Mouse (Mus musculus) kidney, postnatal 25 days (tissue): ENCODE measurements around the gene Insm2.
"Not testable (repeated sequence)": the region's sequence is repeated elsewhere in the genome, so short reads cannot be mapped to it uniquely, and the experiment has no call there.

Experiments used
- DNase-seq, 2 experiments: peaks; one replicate each; pipeline ENCODE4 v3.0.0; 2021; ENCODE audit warnings: mixed read lengths in 2 of 2

Gene Insm2

GRCm38 (mm10) chr12:55598887-55599561 lies at the start of gene Insm2:
Insm2 (plus strand) TSS chr12:55599427.
- DNase-seq, result peak in 1 of 2 experiments; percentile 35

- not testable (repeated sequence) for DNase-seq
These were observed 44.3 kb upstream of the Insm2 start for GRCm38 (mm10) chr12:55554901-55555300.

- DNase-seq, result no peak
These were observed 41.4 kb upstream of the Insm2 start for GRCm38 (mm10) chr12:55557866-55558265.

GRCm38 (mm10) chr12:55559184-55559855 lies 39.9 kb upstream of the Insm2 start:
- DNase-seq, result no peak

GRCm38 (mm10) chr12:55560025-55560690 lies 39.1 kb upstream of the Insm2 start:
- DNase-seq, result peak; percentile 54 to 61

- DNase-seq, result no peak
These were observed 35.5 kb upstream of the Insm2 start for GRCm38 (mm10) chr12:55563742-55564141.

GRCm38 (mm10) chr12:55564187-55564963 lies 34.9 kb upstream of the Insm2 start:
- no peak for DNase-seq

GRCm38 (mm10) chr12:55565206-55565605 lies 34.0 kb upstream of the Insm2 start, which contains the start of gene Aldoart2:
Aldoart2 (plus strand) TSS chr12:55565239.
- DNase-seq, result no peak

- no peak for DNase-seq
These were observed 33.4 kb upstream of the Insm2 start for GRCm38 (mm10) chr12:55565867-55566266.

GRCm38 (mm10) chr12:55566837-55567236 lies 32.4 kb upstream of the Insm2 start:
- no peak for DNase-seq

GRCm38 (mm10) chr12:55568466-55568865 lies 30.8 kb upstream of the Insm2 start:
- DNase-seq, result no peak

- no peak for DNase-seq
These were observed 29.6 kb upstream of the Insm2 start for GRCm38 (mm10) chr12:55569676-55570075.

- no peak for DNase-seq
These were observed 28.6 kb upstream of the Insm2 start for GRCm38 (mm10) chr12:55570646-55571045.

- DNase-seq, result no peak
These were observed 28.0 kb upstream of the Insm2 start for GRCm38 (mm10) chr12:55571181-55571580.

GRCm38 (mm10) chr12:55571661-55572060 lies 27.6 kb upstream of the Insm2 start:
- no peak for DNase-seq

GRCm38 (mm10) chr12:55573089-55573488 lies 26.1 kb upstream of the Insm2 start:
- DNase-seq, result no peak

- DNase-seq, result peak in 1 of 2 experiments; percentile 56
These were observed 25.4 kb upstream of the Insm2 start for GRCm38 (mm10) chr12:55573794-55574193.

- DNase-seq, result not testable (repeated sequence)
These were observed 12.3 kb upstream of the Insm2 start for GRCm38 (mm10) chr12:55586936-55587335.

GRCm38 (mm10) chr12:55598537-55598886 lies 715 bp upstream of the Insm2 start:
- DNase-seq, result no peak

GRCm38 (mm10) chr12:55599639-55600502 lies 644 bp downstream of the Insm2 start:
- DNase-seq, result peak; percentile 56 to 67

- no peak for DNase-seq
These were observed 1.3 kb downstream of the Insm2 start for GRCm38 (mm10) chr12:55600503-55600994.

- no peak for DNase-seq
These were observed 5.2 kb downstream of the Insm2 start for GRCm38 (mm10) chr12:55604411-55604810.
